Mouse (Mus musculus): ENCODE results near the gene Atp1a3.
"Not testable (repeated sequence)": the region's sequence is repeated elsewhere in the genome, so short reads cannot be mapped to it uniquely, and the experiment has no call there.

Gene Atp1a3

DNA sequence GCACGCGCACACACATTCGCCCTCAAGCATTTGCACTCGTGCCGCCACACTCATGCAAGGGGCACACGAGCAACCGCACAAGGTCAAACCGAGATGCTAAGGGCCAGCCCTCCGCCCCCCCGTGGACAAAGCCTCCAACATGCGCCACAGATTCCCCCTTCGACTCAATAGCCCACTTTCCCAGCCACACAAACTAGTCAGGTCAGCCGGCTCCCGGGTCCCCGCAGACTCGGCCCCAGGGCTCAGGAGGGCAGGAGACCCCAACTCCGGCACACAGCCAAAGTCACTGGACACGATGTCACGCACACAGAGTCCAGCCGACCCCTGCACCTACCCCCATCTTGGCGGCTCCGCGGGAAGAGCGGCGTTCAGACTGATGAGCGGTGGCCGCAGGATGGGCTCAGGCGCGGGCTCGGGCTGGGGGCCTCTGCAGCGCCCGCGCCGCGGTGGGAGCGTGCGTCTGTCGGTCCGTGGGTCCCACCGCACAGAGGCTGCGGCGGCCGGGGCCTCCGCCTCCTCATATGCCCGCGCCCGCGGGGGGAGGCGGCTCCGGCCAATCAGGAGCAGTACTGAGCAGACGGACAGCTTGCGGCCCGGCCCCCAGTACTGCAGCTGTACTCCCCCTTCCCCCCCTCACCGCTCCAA lies at the start of gene Atp1a3:
Gene Atp1a3 (minus strand): TSS at position 538 of the 645 bp plus-strand sequence.
- DNase-seq (ENCODE audit: low spot score) = peak; percentile 33

DNA sequence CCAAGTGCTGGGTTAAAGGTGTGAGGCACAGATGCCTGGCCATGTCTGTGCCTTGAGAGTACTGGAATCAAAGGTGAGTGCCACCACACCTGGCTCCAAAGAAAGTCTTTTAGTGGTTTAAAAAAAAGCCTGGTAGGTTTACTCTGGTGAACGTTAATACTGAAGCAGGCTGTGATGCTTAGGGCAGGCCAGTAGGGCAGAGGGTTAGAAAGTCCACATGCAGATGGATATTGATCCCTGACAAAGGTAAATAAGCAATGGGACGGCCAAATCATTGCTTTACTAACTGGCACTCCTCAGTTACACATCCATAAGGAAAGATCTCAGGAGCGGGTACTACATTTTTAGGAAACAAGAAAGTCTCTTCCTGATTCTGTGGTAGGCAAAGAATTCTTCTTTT lies 46.8 kb upstream of the Atp1a3 start:
- no peak for DNase-seq (ENCODE audit: low spot score)

DNA sequence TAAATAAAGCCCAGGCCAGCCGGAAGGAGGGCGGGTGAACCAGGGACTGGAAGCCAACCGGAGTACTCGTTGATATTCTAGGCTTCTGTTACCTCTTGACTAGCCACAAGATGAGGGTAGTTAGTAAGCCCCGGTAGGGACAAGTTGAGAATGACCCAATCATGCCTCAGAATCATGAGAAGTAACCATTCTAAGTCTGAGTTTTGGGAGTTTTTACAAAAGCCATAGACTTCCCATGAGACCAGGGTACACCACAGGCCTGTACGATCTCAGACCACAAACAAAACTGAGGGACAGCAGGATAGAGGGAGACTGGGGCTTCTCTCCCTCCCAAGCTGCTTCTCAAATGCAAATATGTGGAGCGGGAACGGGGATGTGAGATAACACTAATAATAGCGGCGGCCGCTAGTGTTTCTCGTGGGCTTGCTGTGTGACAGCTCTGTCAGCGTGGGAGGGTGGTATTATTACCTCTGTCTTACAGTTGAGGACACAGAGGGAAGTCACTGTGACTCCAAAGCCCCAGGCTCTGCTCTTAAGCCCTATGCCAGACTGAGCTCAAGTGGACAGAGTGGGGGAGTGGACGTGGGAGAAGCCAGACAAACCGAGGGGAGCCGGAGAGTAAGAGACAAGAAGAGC lies 43.7 kb upstream of the Atp1a3 start:
- no peak for DNase-seq (ENCODE audit: low spot score)

DNA sequence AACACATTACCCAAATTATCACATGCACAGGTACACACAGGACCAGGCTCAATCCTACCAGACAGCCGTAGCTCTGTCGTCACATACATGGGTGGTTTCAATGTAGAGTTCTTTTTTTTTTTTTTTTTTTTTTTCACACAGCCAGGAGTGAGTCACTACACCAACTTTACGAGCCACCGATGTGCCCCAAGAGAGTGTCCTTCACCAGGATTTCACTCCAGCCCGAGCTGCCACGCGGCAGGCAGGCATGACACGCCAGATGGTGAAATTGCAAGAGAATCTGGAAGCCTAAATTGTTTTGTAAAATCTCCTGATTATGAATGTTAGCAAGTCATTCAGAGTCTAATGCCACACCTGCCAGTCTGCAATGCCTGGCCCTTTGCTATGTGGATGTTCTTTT lies 41.6 kb upstream of the Atp1a3 start:
- DNase-seq (ENCODE audit: low spot score) = no peak

DNA sequence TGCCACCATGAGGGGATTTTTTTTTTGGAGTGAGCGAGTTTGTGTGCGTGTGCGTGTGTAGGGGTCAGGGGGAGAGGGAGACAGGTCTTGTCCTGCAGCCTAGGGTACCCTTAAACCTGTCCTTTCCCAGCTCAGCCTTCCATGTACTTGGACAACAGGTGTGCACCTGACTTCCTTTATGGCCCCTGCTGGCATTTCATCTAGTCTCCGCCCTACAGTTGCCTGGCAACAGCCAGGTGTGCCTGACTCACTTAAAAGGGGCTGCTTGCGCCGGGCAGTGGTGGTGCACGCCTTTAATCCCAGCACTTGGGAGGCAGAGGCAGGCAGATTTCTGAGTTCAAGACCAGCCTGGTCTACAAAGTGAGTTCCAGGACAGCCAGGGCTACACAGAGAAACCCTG lies 38.8 kb upstream of the Atp1a3 start:
- not testable (repeated sequence) for DNase-seq (ENCODE audit: low spot score)

DNA sequence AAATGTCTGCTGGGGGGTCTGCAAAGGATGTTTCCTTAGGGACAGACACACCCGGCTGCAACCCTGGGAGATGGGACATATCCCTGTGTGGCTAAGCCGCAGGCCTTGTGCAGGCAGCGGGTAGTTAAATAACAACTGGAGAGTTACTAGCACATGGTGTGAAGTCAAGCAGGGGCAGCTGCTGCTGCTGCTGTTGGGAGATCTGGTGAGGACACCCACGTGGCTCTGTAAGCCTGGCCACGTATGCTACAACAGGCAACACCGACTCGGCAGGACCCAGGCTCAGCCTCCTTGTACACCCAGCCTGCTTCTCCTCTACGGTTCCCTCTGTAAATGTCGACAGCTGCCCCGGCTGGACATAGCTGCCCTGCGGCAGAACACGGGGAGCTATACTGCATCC lies 36.2 kb upstream of the Atp1a3 start:
- no peak for DNase-seq (ENCODE audit: low spot score)

DNA sequence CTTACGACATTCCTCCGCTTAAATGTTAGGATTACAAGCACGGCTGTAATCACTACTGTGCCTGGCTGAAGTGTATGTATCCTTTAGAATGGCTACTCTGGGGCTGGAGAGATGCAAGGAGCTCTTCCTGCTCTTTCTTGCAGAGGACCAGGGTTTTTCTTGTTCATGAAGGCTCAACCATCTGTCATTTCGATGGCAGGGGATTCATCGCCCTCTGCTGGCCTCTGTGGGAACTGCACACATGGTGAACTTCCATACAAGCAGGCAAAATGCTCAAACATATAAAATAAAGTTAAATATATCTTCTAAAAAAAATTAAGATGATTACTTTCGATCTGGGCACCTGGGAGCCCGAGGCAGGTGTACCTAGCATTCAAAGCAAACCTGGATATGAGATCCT lies 30.2 kb upstream of the Atp1a3 start:
- peak; percentile 82 for DNase-seq (ENCODE audit: low spot score)

DNA sequence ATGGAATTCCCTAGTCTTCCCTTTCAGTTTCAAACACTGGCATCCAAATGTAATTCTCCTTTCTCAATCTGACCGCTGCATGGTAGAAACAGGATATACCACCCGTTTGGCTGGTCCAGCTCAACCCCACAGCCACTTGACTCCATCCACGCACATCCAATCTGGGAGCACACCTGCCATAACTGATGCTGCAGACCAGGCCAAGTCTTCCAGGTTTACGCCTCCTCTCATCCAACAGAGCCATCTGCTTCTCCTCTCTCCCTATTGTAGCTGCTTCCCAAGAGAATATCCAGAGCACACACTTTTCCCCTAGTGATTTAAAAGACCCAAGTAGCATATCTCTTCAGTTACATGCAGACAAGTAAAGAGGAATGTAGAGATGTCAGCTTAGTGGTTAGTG lies 29.0 kb upstream of the Atp1a3 start:
- no peak for DNase-seq (ENCODE audit: low spot score)

DNA sequence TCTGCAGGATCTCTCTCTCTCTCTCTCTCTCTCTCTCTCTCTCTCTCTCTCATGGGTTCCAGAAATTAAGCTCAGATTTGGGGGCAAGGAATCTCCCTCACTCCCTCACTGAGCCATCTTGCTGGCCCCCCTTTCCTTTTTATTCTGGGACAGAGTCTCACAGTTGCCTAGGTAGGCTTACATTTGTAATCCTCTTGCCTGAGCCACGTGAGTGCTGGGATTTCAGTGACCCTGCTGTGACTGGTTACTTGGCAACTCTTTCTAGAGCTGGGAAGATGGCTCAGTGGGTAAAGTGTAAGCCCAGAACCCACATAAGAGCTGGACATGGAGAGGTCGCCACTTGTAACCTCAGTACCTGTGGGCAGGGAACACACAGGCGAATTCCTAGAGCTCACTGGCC lies 25.8 kb upstream of the Atp1a3 start:
- no peak for DNase-seq (ENCODE audit: low spot score)

DNA sequence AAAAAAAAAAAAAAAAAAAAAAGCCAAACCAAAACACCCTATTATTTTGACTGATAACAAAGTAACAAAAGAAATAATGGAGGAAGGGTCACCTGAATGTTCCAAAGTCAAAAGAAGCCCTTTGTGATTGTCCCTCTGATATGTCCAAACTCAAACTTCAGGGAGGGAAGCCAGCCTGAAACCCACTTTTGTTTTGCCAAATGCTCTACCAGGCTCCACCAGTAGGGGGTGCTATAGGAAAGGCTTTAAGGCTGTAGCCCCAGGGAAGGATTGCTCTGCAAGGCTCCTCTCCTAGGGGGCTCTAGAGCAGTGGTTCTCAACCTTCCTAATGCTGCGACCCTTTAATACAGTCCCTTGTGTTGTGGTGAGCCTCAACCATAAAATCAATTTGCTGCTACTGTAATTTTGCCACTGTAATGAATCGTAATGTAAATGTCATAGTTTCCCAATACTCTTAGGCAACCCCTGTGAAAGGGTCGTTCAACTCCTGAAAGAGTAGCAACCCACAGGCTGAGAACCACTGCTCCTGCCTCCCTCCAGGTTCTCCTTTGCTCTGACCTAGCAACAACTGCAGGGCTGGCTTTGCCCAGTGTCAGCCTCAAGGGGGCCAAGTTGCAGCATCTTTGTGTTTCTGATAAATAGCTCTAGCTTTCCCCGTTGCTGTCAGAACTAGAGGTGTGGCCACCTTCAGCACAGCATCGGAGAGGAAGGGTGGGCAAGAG lies 24.4 kb upstream of the Atp1a3 start:
- peak; percentile 79 for DNase-seq (ENCODE audit: low spot score)

DNA sequence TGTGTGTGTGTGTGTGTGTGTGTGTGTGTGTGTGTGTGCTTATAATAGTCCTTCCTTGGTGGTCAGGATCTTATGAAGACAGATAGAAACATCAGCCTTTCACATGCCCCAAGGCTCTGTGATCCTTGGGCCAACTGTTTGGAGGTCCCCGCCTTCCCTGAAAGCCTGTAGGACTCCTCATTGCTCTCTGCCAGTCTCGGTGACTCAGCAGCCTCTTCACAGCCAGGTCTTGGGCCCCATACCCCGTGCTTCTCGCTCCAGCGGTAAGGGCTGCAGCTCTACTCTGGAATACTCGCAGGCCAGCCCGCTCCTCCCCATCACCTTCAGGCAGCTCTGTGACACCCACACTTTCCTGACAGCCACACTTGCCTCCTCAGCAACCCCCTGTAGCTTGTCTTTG lies 20.7 kb upstream of the Atp1a3 start:
- DNase-seq (ENCODE audit: low spot score) = no peak

DNA sequence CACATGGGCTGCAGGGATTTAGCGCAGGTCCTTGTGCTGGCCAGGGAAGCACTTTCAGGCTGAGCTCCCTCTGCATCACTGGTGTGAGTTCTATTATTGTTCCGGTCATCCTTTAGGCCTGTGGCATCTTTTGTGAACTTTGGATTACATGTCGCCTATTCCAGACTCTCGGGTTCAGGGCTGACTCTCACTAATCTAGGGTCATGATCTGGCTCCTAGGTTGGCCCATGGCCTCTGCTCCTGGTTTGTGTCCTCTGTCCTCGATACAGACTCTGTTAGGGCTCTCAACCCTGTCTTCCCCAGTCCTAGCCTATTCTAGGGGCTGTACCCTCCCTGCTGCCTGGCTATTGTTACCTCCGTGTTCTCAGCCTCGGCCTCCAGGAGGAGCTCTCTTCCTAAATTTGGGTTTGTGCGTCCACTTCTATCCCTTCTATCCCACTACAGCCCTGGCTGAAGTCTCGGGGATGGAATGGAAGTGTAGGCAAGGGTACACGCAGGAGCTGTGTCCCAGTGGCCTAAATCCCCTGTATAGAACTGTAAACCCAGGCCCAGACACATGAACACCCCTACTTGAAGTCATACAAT lies 20.2 kb upstream of the Atp1a3 start:
- peak; percentile 44 for DNase-seq (ENCODE audit: low spot score)

DNA sequence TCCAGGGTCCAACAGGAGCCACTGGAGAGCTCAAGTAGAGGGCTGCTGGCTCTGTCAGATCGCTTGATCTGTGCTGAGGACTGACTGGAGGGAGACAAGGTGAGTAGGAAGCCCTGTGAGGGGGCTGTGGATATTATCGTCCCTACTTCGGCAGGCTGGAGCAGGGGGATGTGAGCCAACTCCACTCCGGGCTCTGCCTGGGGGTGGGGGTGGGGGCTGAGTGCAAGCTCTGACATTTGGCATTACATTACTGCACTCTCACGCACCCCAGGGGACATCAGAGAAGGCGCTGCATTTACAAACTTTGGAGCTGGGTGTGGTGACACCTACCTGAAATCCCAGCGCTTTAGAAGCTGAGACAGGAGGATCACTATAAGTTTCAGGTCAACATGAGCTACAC lies 5.8 kb upstream of the Atp1a3 start:
- no peak for DNase-seq (ENCODE audit: low spot score)

DNA sequence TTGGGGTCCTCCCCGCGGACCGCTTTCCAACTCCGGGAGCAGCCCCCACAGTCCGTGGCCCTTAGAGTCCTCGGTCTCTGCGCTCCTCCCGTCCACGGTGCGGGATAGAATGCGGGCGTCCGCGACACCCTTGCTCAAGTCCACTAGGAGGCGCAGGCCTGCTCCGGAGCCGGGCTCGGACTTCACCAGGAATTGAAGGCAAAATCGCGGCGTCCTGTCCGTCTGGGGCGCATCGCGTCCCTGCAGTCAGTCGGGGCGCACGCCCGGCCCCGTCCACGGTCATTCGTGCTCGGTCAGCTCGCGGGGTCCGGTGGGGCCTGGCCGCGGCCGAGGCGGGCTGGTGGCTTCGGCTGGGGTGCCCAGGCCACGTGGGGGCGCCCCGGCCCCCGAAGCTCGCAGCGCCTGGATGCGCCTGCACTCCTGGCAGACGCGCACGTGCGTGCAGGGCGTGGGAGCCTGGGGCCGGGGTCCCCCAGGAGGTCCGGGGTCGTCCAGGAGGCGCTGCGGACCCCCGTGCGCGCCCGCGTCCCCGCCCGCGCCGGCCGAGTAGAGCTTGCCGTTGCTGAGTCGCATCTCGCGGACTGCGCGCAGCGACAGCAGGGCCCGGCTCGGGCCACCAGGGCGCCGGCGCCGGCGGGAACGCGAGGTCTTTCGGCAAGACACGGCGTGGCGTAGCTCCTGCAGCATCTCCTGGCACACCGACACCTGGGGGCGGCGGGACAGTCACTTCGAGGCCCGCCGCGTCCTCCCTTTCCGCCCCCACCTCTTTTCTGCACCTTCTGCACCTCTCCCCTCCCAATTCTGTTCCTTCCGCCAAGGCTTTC lies 4.5 kb upstream of the Atp1a3 start:
- peak; percentile 84 for DNase-seq (ENCODE audit: low spot score)

DNA sequence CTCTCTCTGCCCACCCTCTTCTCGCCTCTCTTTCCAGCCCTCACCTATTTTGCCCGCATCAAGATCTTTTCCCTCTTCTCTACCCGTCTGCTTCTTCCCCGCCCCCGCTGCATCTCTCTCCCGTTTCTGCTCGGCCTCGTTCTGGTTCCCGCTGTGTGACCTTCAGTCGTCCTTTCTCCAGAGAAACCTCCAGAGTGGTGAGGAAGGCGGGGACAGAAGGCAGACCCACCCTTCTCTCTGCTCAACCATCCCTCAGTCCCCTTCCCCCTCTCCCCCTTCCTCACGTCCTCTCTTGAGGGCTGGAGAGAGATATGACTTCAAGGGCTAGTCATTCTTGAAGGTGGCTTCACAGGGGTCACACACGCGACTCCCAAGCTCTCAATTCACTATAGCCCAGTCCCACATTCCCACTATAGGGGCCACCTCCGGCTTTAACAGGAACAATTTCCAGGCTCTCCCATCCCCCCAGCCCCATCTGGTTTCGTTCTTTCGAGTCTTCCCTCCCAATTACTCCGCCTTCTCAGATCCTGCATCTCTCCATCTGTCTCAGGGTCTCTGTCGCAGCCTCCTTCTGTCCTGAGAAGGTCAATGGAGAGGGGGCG lies 3.4 kb upstream of the Atp1a3 start:
- DNase-seq (ENCODE audit: low spot score) = no peak

DNA sequence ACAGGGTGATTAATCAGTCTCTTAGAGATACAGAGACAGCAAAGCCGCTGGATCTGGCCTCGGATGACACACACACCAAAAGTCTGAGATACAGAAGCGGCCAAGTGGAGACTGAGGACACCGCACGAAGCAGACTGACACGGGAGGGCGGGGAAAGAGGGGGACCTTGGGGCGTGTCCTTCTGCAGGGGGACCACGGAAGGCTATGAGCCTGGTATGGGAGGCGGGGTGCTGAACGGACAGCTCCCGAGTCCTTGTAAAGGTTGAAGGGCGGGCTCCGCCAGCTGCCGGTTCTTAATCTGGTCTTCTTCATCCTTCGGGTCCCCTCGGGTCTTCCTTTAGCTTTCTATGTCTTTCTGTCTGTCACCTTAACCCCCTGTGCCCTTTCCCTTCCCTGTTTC lies 2.9 kb upstream of the Atp1a3 start:
- peak; percentile 89 for DNase-seq (ENCODE audit: low spot score)

DNA sequence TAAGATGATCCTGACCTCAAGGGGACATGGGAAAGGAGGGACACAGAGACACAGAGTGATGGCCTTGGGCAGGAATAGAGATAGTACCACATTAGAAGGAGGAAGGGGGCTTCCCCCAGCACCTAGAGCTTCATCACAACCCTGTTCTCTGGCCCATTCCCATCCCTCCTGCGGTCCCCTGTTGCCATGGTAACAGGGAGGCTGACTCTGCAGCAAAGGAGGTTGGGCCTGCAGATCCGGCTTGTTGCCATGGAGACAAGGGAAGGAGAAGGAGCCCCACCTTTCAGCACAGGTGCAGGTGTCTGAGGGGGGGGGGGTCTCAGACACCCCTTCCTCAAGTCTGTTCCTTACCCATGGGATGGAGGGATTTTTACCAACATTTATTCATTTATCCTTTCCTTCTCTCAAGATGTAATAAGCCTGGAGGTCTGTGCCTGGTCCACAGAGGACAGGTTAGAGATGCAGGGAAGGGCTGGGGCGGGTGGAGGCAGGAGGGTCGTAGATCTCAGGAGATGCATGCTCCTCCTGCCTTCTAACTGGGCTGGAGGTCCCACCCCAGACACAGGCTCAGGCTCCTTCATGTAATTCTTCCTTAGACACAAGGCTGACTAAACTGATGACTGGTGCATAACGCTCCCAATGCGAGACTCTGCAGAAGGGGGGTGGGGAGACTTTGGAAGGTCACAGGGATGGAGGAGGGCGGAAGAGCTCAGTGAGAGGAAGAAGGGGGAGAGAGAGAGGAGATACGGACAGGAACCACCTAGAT lies 2.0 kb upstream of the Atp1a3 start:
- DNase-seq (ENCODE audit: low spot score) = peak; percentile 58

DNA sequence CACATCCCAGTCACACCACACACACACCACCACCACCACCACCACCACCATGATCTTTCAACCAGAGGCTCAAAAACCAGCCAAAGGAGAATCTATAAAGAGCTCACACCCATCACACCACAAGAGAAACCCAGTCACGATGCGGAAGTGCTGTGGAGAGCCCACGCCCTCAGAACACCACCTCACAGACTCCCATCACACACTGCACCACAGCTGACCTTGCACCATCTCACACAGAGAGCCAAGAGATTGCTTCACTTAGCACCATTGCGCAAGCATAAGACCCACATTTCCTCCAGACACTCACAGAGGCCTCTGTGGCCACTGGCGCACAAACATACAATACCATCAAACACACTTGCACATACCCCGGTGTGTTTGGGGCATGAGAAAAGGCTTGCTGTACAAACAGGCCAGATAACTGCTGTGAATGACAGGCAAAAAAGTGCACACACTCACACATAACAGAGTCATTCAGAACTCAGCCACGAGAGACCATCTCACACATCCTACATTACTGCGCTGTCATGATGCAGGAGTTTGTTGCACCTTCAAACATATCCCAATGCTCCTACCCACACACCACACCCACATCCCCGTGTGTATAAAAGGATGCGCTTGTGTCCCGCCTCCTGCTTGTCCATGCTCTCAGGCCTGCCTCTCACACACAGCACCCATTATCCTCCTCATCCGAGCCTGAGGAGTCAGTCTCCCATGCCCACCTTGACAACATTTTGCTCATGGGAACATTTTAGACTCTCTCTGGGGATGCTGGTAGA lies 1.0 kb upstream of the Atp1a3 start:
- DNase-seq (ENCODE audit: low spot score) = no peak

DNA sequence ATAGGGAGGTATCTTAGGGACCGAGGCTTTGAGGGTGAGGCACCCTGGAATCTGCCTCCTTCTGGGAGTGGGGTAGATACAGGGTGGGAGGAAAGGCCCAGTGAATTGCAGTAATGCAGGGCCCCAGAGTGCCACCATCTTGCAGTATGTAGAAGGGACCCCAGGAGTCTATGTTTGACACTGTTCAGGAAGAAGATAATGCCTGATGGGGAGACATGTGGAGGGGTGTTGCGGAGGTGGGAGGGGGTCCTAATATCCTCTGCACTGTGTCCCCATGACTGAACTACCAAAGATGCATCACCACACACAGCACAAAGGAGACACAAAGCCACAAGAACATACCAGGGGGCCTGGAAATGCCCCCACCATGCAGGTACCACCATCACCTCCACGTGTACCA lies 413 bp upstream of the Atp1a3 start:
- no peak for DNase-seq (ENCODE audit: low spot score)

DNA sequence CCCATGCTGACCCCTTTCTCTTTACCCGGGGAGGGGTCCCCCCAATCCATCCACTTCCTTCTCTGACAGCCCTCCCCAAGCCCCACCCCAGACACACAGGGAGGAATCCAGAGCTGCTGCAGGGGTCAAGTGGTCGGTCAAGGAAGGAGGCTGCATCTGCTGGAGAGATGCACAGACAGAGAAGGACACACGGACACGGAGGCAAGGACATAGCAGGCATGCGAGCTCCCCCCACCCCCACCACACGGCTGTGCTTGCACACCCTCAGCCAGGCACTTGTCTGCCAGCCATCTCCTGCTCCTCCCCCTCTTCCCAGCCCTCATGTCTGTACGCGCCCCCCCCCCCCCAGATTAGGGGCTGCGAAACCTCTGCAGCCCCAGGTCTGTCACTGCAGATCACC lies 952 bp downstream of the Atp1a3 start:
- no peak for DNase-seq (ENCODE audit: low spot score)

Measured in embryo, embryonic 10 days (tissue).